Mouse (Mus musculus): Measurements from ENCODE around the gene Lpar1.

DNA sequence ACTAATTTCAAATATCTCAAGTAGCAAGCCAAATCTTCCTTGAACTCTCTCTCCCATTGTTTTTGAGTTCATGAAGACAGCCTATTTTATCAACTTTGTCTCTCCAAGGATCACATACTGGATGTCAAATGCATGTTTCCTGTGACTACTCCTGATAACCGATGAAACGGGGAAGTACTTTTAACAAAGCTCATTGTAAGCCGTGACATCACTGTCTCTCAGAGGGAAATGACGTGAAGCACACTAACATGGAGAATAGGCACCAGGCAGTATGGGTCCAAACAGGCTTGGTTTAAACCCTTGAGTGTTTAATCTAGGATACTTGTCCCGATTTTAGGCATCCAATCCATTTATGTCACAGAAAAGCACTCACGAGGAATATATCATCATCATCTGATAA lies 17.9 kb downstream of the Lpar1 start:
- TF ChIP-seq ZNF384 (IDR thresholded peaks at IDR 0.05; ENCODE audit: low read depth, low read length): no peak
- TF ChIP-seq ZC3H11A (IDR thresholded peaks at IDR 0.05; ENCODE audit: borderline replicate concordance, low read depth, low read length): no peak

All from ES-E14 (cell line).